Mouse (Mus musculus) kidney, adult 2 months (tissue): Measurements from ENCODE around the gene Uqcr11.

ENCODE experiments used
- CTCF ChIP-seq: fragments of 200-500 bp; conservative IDR thresholded peaks from 2 replicates; pipeline ENCODE4 v1.5.1; 2011; ENCODE audit warnings: low read depth, mild to moderate bottlenecking, control low read depth, low read length, moderate library complexity, mixed read lengths; ENCODE audit not compliant: insufficient read depth, insufficient read length
- POLR2A ChIP-seq: fragments of 200-500 bp; IDR thresholded peaks from one replicate; pipeline ENCODE4 v1.6.1; 2011; ENCODE audit warnings: low read depth, low read length, control low read depth

- no peak; the same call in 1 of the 2 replicates for TF ChIP-seq CTCF
- no peak for TF ChIP-seq POLR2A
Measured at GRCm38 (mm10) chr10:80392687-80393086, 13.9 kb downstream of the Uqcr11 start.
